ENCODE assay signal across 8 mouse cellular contexts in genomic region chr2:28756201-28756600, GRCm38 (mm10). TPM values are rescaled to one million over a fixed set of nuclear protein-coding genes. Genes with fewer than 3 reads are reported as not detected.
DNase-seq lines count a peak whose midpoint lies in the region; ATAC-seq and TF ChIP-seq lines count a peak whose summit lies in the region.

No protein-coding gene starts in this region.

- ATAC-seq in liver, embryonic 14.5 days (ENCODE audit: insufficient read depth) = no peak

- H3K27me3 ChIP-seq in kidney, adult 2 months (replicated peaks; ENCODE audit: control insufficient read depth, insufficient read depth, low read length) = no peaks in the 10 kb centered on the region
- peaks cover 8% of the 10 kb centered on the region for H3K27me3 ChIP-seq in liver, embryonic 14.5 days (ENCODE audit: control insufficient read depth, insufficient read depth, low read length)
- H3K27me3 ChIP-seq in small intestine, adult 2 months (ENCODE audit: control insufficient read depth, insufficient read depth, low read length) = peaks cover 3% of the 10 kb centered on the region; the same call in 1 of the 2 replicates

- TF ChIP-seq CTCF in kidney, adult 2 months (conservative IDR thresholded peaks at IDR 0.05; ENCODE audit: insufficient read depth, insufficient read length, low read depth, low read length) = peak; percentile 75
- peak; percentile 67 for TF ChIP-seq CTCF in liver, embryonic 14.5 days (IDR thresholded peaks at IDR 0.05; ENCODE audit: low read depth)
- peak; percentile 48; the same call in 1 of the 2 replicates for TF ChIP-seq CTCF in small intestine, adult 2 months (IDR thresholded peaks at IDR 0.05; ENCODE audit: extremely low read depth, insufficient read length, insufficient replicate concordance, low read depth, low read length)

- no peaks in the 10 kb centered on the region for H3K36me3 ChIP-seq in kidney, adult 2 months (ENCODE audit: control insufficient read depth, insufficient read depth, low read length)
- H3K36me3 ChIP-seq in liver, embryonic 14.5 days (replicated peaks; ENCODE audit: control insufficient read depth, insufficient read depth, low read depth) = no peaks in the 10 kb centered on the region
- H3K36me3 ChIP-seq in small intestine, adult 2 months (ENCODE audit: control insufficient read depth, insufficient read depth, low read length) = no peaks in the 10 kb centered on the region

- no peak overlapping the region for H3K27ac ChIP-seq in kidney, adult 2 months (ENCODE audit: insufficient read depth, low read depth, low read length)
- no peak overlapping the region for H3K27ac ChIP-seq in liver, embryonic 14.5 days
- H3K27ac ChIP-seq in small intestine, adult 2 months (ENCODE audit: insufficient read depth, low read depth, low read length) = no peak overlapping the region

- H3K9me3 ChIP-seq in liver, embryonic 14.5 days (ENCODE audit: control insufficient read depth, low read length) = no peaks in the 10 kb centered on the region

- WGBS in kidney, adult 2 months = 38% methylated on average over 4 of the region's 4 CpGs
- 24% methylated on average over 4 of the region's 4 CpGs for WGBS in liver, embryonic 14.5 days (ENCODE audit: insufficient replicate concordance)
- 50% methylated on average over 4 of the region's 4 CpGs for WGBS in small intestine, adult 2 months

- H3K4me1 ChIP-seq in kidney, adult 2 months (ENCODE audit: control insufficient read depth, insufficient read depth, low read length) = no peaks in the 10 kb centered on the region
- no peaks in the 10 kb centered on the region for H3K4me1 ChIP-seq in liver, embryonic 14.5 days (replicated peaks; ENCODE audit: control insufficient read depth in 2 of 2, insufficient read depth in 2 of 2, low read length in 1 of 2)
- H3K4me1 ChIP-seq in small intestine, adult 2 months (ENCODE audit: control insufficient read depth, insufficient read depth, insufficient read length, low read length) = no peaks in the 10 kb centered on the region

- no peak overlapping the region for H3K4me2 ChIP-seq in liver, embryonic 14.5 days (ENCODE audit: low read depth)

- H3K4me3 ChIP-seq in kidney, adult 2 months (ENCODE audit: insufficient read depth, low read depth, low read length) = no peak overlapping the region
- no peak overlapping the region for H3K4me3 ChIP-seq in liver, embryonic 14.5 days (ENCODE audit: insufficient read depth in 1 of 2, low read depth in 2 of 2, low read length in 2 of 2)
- no peak overlapping the region for H3K4me3 ChIP-seq in small intestine, adult 2 months (ENCODE audit: low read depth, low read length)

- peak; percentile 68 for DNase-seq in adrenal gland, postnatal 14 days
- no peak for DNase-seq in adrenal gland, adult 8-10 months
- DNase-seq in right cerebral cortex, postnatal 14 days = peak; percentile 67
- DNase-seq in right cerebral cortex, postnatal 25 days = no peak
- DNase-seq in embryo, embryonic 9.5 days (ENCODE audit: extremely low spot score) = peak; percentile 72
- peak; percentile 57 for DNase-seq in kidney, adult 2 months
- peak; percentile 22 to 33 (median 24) for DNase-seq in liver, embryonic 14.5 days (ENCODE audit: low read depth in 3 of 3, low spot score in 3 of 3)

- TF ChIP-seq EP300 in liver, embryonic 14.5 days (IDR thresholded peaks at IDR 0.05; ENCODE audit: low read depth) = no peak

- no peak overlapping the region for H3K9ac ChIP-seq in liver, embryonic 14.5 days (replicated peaks)

- no peak for TF ChIP-seq POLR2A in kidney, adult 2 months (IDR thresholded peaks at IDR 0.05; ENCODE audit: low read depth, low read length)
- no peak for TF ChIP-seq POLR2A in small intestine, adult 2 months (IDR thresholded peaks at IDR 0.05; ENCODE audit: low read depth, low read length)

RNA-seq across cellular contexts. Expression of gene Ak8, which starts 56.2 kb away (rescaled TPM):
- total RNA-seq in adrenal gland, postnatal 14 days (2021) = not detected in 2 replicates
- total RNA-seq in adrenal gland, adult 8-10 months (2022) = under 1 TPM; 0.20 to 0.80 (median 0.62) TPM
- polyA plus RNA-seq in kidney, adult 2 months (2012; rRNA removed) = 0.34 and 0.36 TPM in 2 replicates
- polyA plus RNA-seq in liver, embryonic 14.5 days (2012; rRNA removed) = 0.11 and 0.18 TPM in 2 replicates
- 0.24 and 0.32 TPM in 2 replicates for polyA plus RNA-seq in liver, embryonic 14.5 days (2014; fragmentation: Nextera tagmentation; extraction: Ambion mirVana)
- 0.06 and 0.11 TPM in 2 replicates for polyA plus RNA-seq in small intestine, adult 2 months (2012; rRNA removed)

RNA-seq across cellular contexts. Expression of gene Spaca9, which starts 56.7 kb away (rescaled TPM):
- 0.93 TPM in 1 of 2 replicates, not detected in the other for total RNA-seq in adrenal gland, postnatal 14 days (2021)
- total RNA-seq in adrenal gland, adult 8-10 months (2022) = under 1 TPM in 3 of 4 experiments, not detected in 1; 0.52 to 0.77 (median 0.75) TPM
- 1.4 and 1.5 TPM in 2 replicates for polyA plus RNA-seq in kidney, adult 2 months (2012; rRNA removed)
- polyA plus RNA-seq in liver, embryonic 14.5 days (2012; rRNA removed) = 1.3 and 2.2 TPM in 2 replicates
- polyA plus RNA-seq in liver, embryonic 14.5 days (2014; fragmentation: Nextera tagmentation; extraction: Ambion mirVana) = 2.0 and 2.5 TPM in 2 replicates
- 1.4 TPM in 1 of 2 replicates, not detected in the other for polyA plus RNA-seq in small intestine, adult 2 months (2012; rRNA removed)

Comparison
In these comparisons a context has a peak if more than half of its experiments do, and no peak if none do; other contexts are left out.
1. DNase-seq: peak in adrenal gland, postnatal 14 days (single experiment), right cerebral cortex, postnatal 14 days (single experiment), embryo, embryonic 9.5 days (single experiment), kidney, adult 2 months (single experiment) and liver, embryonic 14.5 days (3 of 3); none in adrenal gland, adult 8-10 months (single experiment) and right cerebral cortex, postnatal 25 days (single experiment).
2. Peak in every context shown above with its lines, with median percentiles within 50 percentile points of each other: CTCF ChIP-seq.